Mouse (Mus musculus) lung, adult 2 months (tissue): ENCODE data around the gene Xpo1. TPM values are rescaled to one million over a fixed set of nuclear protein-coding genes. Genes with fewer than 3 reads are reported as not detected.

Source experiments
- DNase-seq: peaks from one replicate; pipeline ENCODE4 v3.0.0; 2022
- H3K4me1 ChIP-seq: fragments of 200-500 bp; 2 replicates; pipeline ENCODE4 v1.6.1; 2011; ENCODE audit warnings: low read length; ENCODE audit not compliant: control insufficient read depth, insufficient read depth
- H3K4me3 ChIP-seq: fragments of 200-500 bp; replicated peaks from 2 replicates; pipeline ENCODE3; 2011; ENCODE audit warnings: low read depth, mild to moderate bottlenecking, control low read depth, low read length; ENCODE audit errors: extremely low read depth
- CTCF ChIP-seq: fragments of 200-500 bp; IDR thresholded peaks from 2 replicates; pipeline ENCODE4 v1.5.1; 2011; ENCODE audit warnings: mild to moderate bottlenecking, low read length, control low read depth; ENCODE audit not compliant: insufficient read depth
- POLR2A ChIP-seq: fragments of 200-500 bp; IDR thresholded peaks from 2 replicates; pipeline ENCODE4 v1.6.1; 2011; ENCODE audit warnings: low read depth, mild to moderate bottlenecking, control low read depth, low read length, borderline replicate concordance; ENCODE audit errors: extremely low read depth
- WGBS: fragments of 180-500 bp; shearing (Covaris S2); methylation state at CpG from one replicate; pipeline ENCODE4 v1.1.7; 2018; 5-methylcytosine and 5-hydroxymethylcytosine counted together
- polyA plus RNA-seq: library from polyadenylated mRNA; depleted of rRNA; stranded (reverse); fragments of >200 nt; gene quantifications from 2 replicates; pipeline ENCODE4 v1.2.3, GENCODE M21; 2012; rRNA removed

The Xpo1 gene
- polyA plus RNA-seq, 1 experiment = 7.1 TPM

DNA sequence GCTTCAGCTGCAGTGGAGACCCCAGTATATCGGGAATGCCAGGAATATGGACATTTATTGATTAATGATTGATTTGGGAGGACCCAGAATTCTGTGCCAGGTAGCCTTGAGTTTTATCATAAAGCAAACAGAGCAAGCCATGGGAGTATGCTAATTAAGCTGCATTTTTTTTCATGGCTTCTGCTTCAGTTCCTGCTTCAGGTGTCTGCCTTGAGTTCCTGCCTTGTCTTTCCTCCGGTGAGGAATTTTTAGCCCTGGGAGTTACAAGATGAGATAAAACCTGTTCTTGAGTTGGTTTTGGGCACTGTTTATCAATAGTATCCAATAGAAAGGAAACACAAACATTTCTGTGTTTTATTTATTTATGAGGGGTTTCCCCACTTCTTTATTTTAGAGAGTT is 73.6 kb downstream of the Xpo1 start:
- TF ChIP-seq POLR2A (no peak), CTCF (no peak)
- 77% methylated on average over 2 of the region's 2 CpGs for WGBS
- no peak for DNase-seq
- H3K4me3 ChIP-seq = no peak overlapping the region
- H3K4me1 ChIP-seq = no peaks in the 10 kb centered on the region; the same call in 1 of the 2 replicates

GRCm38 (mm10) chr11:23332136-23332535 is 76.3 kb downstream of the Xpo1 start:
- no peak overlapping the region for H3K4me3 ChIP-seq
- WGBS = 67% methylated on average over 3 of the region's 3 CpGs
- H3K4me1 ChIP-seq = no peaks in the 10 kb centered on the region; the same call in 1 of the 2 replicates
- TF ChIP-seq POLR2A (no peak), CTCF (no peak)
- no peak for DNase-seq

DNA sequence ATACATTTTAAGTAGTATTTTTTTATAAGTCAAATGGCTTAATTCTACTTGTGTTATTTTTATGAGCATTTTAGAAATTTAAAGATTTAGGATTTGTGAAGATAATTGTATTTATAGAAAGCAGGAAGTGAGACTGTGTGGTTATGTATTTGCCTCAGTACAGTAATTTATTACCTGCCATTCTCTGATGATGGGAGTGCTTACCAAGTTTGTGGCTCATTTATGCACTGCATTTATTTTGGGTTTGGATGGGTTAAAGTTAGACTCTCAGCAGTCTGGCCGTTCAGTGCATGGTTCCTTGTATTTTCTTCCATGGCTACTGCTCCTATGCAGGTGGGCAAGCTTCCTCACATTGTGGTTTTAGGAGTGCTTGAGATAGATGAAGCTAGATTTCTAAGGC is 79.3 kb downstream of the Xpo1 start:
- H3K4me1 ChIP-seq = no peaks in the 10 kb centered on the region
- TF ChIP-seq POLR2A (no peak), CTCF (no peak)
- H3K4me3 ChIP-seq = no peak overlapping the region
- DNase-seq = no peak
- WGBS = 42% methylated on average over 1 of the region's 1 CpGs

Other genes with a start within 250 kb of the Xpo1 start
- gene Fam161a, start 248.5 kb upstream of the Xpo1 start, polyA plus RNA-seq = 3.2 and 6.3 TPM in 2 replicates
- 5.9 and 9.7 TPM in 2 replicates for gene Usp34, start 50.9 kb downstream of the Xpo1 start, polyA plus RNA-seq
- gene Ahsa2, start 242.0 kb downstream of the Xpo1 start, polyA plus RNA-seq = 5.6 and 7.9 TPM in 2 replicates